Mouse (Mus musculus): ENCODE measurements around the gene Fam171a2. TPM values are rescaled to one million over a fixed set of nuclear protein-coding genes. Genes with fewer than 3 reads are reported as not detected.

Fam171a2 gene
- polyA plus RNA-seq, 1 experiment from 2014 or later, result 2.0 TPM

DNA sequence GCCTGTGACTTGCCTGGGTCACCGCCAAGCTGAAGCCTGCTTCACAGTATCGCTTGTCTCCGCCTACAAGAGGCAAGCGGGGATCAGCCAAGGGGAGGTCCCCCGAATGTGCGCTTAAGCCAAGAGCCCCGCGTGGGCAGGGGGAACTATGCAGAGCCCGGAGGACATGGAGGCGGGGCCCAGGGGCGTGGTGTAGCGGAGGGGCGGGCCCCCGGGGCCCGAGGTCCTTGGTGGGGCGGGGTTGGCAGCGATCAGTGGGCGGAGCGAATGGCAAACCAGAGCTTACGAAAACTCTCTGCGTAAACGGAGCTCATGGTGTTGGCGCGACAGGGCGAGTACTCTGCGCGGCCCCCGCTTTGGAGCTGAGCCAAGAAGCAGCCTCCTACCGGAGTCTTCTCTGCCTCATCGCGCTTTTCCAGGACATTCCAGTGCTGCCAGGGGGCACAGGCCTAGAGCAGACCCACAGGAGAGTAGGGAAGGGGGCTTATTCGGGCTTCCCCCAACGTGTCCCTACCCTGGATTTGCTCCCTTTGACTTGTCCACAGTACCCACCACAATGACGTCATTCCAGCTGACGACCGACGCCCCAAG is 19.7 kb upstream of the Fam171a2 start:
- under 1% methylated on average over 37 of the region's 37 CpGs for WGBS
- ATAC-seq (replicated peaks; ENCODE audit: low FRiP score) (peak; percentile 84), DNase-seq (ENCODE audit: low spot score) (peak; percentile 93)
- Histone ChIP-seq H3K27me3 (replicated peaks; ENCODE audit: control insufficient read depth, insufficient read depth, low read length) (no peaks in the 10 kb centered on the region), H3K36me3 (ENCODE audit: control insufficient read depth, insufficient read depth, low read length) (no peaks in the 10 kb centered on the region), H3K9ac (ENCODE audit: low read depth, low read length) (peak overlapping the region; percentile 67), H3K4me2 (peak overlapping the region; percentile 93), H3K9me3 (ENCODE audit: control insufficient read depth, low read length) (no peaks in the 10 kb centered on the region), H3K27ac (ENCODE audit: low read depth, low read length) (peak overlapping the region; percentile 88; the same call in 1 of the 2 replicates), H3K4me3 (ENCODE audit: low read depth, low read length) (peak overlapping the region; percentile 50), H3K4me1 (replicated peaks; ENCODE audit: control insufficient read depth, insufficient read depth, low read length) (peaks cover 46% of the 10 kb centered on the region)

DNA sequence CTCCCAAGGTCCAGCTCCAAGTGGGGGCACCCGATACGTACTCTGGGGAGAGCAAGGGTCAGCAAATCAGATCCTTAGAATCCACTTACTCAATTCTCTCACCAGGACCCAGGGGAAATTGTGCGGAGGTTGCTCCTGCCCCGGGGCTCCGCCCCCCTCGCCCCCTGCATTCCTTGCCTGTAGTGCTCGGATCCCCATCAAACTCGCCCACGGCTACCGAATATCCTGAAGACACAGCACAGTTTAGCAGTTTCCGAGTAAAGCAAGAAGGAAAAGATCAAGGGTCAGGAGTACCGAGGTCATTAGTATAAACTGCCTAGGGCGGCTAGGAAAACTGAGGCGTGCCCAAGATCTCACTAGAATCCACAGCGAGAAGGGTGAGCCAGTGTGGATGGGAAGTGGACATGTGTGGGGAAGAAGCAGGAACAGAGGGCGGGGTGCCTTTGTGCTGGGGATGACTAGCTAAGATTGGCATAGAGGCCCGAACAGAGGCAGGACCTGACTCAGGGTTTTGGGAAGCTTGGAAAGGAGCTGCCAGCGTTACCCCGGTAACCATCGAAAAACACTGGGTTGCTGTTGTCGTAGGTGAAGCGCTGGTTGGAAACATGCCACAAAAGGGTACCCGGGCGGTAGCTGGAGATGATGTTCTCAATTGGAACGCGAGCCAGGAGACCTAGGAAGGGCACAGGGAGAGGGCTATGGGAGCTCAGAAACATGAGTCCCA is 18.4 kb upstream of the Fam171a2 start:
- WGBS, result 57% methylated on average over 26 of the region's 26 CpGs
- Histone ChIP-seq H3K9me3 (ENCODE audit: control insufficient read depth, low read length) (no peaks in the 10 kb centered on the region), H3K4me2 (peak overlapping the region; percentile 21; the same call in 1 of the 2 replicates), H3K27ac (ENCODE audit: low read depth, low read length) (no peak overlapping the region), H3K36me3 (ENCODE audit: control insufficient read depth, insufficient read depth, low read length) (no peaks in the 10 kb centered on the region), H3K9ac (ENCODE audit: low read depth, low read length) (no peak overlapping the region), H3K4me1 (replicated peaks; ENCODE audit: control insufficient read depth, insufficient read depth, low read length) (peaks cover 49% of the 10 kb centered on the region), H3K27me3 (replicated peaks; ENCODE audit: control insufficient read depth, insufficient read depth, low read length) (no peaks in the 10 kb centered on the region), H3K4me3 (ENCODE audit: low read depth, low read length) (0 out of 2 replicates have a peak overlapping the region, but pooled peaks have one; percentile 6)
- DNase-seq (ENCODE audit: low spot score) (no peak), ATAC-seq (replicated peaks; ENCODE audit: low FRiP score) (no peak)

DNA sequence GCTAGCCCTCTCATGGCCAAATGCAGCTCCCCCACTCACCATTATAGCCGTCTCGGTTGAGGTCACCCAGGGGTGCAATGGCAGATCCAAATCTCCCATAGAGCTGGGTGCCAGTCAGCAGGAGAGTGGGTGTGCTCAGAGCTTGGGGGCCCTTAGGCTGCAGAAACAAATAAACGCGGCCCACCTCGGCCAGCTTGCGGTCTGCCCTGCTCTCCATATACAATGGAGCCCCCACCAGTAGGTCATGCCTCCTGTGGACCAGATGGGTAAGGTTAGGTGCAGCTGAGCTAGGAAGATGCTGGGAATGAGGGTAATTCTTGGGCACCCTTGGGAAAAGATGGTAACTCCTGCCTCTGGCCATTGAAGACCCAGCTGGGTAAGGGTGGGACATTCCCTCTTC is 17.4 kb upstream of the Fam171a2 start:
- Histone ChIP-seq H3K27me3 (replicated peaks; ENCODE audit: control insufficient read depth, insufficient read depth, low read length) (no peaks in the 10 kb centered on the region), H3K4me3 (ENCODE audit: low read depth, low read length) (no peak overlapping the region), H3K4me1 (replicated peaks; ENCODE audit: control insufficient read depth, insufficient read depth, low read length) (peaks cover 52% of the 10 kb centered on the region), H3K4me2 (no peak overlapping the region), H3K9me3 (ENCODE audit: control insufficient read depth, low read length) (no peaks in the 10 kb centered on the region), H3K27ac (ENCODE audit: low read depth, low read length) (no peak overlapping the region), H3K9ac (ENCODE audit: low read depth, low read length) (no peak overlapping the region), H3K36me3 (ENCODE audit: control insufficient read depth, insufficient read depth, low read length) (no peaks in the 10 kb centered on the region)
- no peak for DNase-seq (ENCODE audit: low spot score)
- 93% methylated on average over 6 of the region's 6 CpGs for WGBS
- no peak for ATAC-seq (replicated peaks; ENCODE audit: low FRiP score)

DNA sequence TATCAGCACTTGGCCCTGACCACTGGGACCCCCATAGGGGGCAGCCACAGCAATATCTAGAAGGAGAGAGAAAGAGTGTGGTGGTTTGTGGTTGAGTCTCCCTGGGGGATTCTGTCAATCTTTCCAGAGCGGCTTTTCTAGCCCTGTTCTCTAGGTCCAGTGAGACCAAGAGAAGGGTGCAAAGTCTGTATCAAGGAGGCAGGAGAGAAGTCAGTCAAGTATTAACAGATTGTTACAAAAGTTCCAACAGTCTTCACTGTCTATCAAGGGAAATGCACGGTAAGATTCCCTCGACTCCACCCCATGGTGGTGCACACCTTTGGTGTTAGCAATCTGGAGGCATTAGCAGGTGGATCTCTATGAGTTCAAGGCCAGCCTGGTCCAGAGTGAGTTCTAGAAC is 14.3 kb upstream of the Fam171a2 start:
- Histone ChIP-seq H3K36me3 (ENCODE audit: control insufficient read depth, insufficient read depth, low read length) (no peaks in the 10 kb centered on the region), H3K4me2 (no peak overlapping the region), H3K9ac (ENCODE audit: low read depth, low read length) (no peak overlapping the region), H3K27ac (ENCODE audit: low read depth, low read length) (no peak overlapping the region), H3K4me1 (replicated peaks; ENCODE audit: control insufficient read depth, insufficient read depth, low read length) (peaks cover 28% of the 10 kb centered on the region; the same call in 1 of the 2 replicates), H3K9me3 (ENCODE audit: control insufficient read depth, low read length) (no peaks in the 10 kb centered on the region), H3K4me3 (ENCODE audit: low read depth, low read length) (no peak overlapping the region), H3K27me3 (replicated peaks; ENCODE audit: control insufficient read depth, insufficient read depth, low read length) (peaks cover 3% of the 10 kb centered on the region; the same call in 1 of the 2 replicates)
- no peak for ATAC-seq (replicated peaks; ENCODE audit: low FRiP score)
- DNase-seq (ENCODE audit: low spot score), result no peak
- WGBS, result 57% methylated on average over 3 of the region's 3 CpGs

DNA sequence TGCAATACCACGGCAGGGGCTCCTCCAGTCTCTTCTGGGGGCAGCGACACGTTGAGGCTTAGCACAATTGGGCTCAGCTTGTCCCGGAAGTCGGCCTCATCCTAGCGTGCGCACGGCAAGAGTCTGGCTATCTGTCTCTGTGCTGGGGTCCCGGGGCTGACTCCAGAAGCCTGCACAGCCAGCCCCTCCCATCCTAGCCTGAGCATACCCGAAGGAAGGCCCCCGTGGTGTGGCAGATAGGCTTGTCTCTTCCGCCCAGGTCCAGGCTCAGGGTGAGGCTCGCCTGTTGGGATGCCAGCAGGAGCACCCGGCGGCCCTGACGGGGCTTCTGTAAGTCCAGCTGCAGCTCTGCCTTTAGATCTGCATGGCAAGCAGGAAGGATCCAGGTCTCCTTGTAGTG is 13.1 kb upstream of the Fam171a2 start:
- peak; percentile 80 for ATAC-seq (replicated peaks; ENCODE audit: low FRiP score)
- Histone ChIP-seq H3K36me3 (ENCODE audit: control insufficient read depth, insufficient read depth, low read length) (no peaks in the 10 kb centered on the region), H3K4me1 (replicated peaks; ENCODE audit: control insufficient read depth, insufficient read depth, low read length) (peaks cover 30% of the 10 kb centered on the region), H3K27me3 (replicated peaks; ENCODE audit: control insufficient read depth, insufficient read depth, low read length) (peaks cover 4% of the 10 kb centered on the region; the same call in 1 of the 2 replicates), H3K27ac (ENCODE audit: low read depth, low read length) (no peak overlapping the region), H3K4me2 (peak overlapping the region; percentile 19), H3K9me3 (ENCODE audit: control insufficient read depth, low read length) (no peaks in the 10 kb centered on the region), H3K4me3 (ENCODE audit: low read depth, low read length) (no peak overlapping the region), H3K9ac (ENCODE audit: low read depth, low read length) (no peak overlapping the region; the same call in 1 of the 2 replicates)
- DNase-seq (ENCODE audit: low spot score), result no peak
- whole genome bisulfite sequencing, result 46% methylated on average over 16 of the region's 16 CpGs

DNA sequence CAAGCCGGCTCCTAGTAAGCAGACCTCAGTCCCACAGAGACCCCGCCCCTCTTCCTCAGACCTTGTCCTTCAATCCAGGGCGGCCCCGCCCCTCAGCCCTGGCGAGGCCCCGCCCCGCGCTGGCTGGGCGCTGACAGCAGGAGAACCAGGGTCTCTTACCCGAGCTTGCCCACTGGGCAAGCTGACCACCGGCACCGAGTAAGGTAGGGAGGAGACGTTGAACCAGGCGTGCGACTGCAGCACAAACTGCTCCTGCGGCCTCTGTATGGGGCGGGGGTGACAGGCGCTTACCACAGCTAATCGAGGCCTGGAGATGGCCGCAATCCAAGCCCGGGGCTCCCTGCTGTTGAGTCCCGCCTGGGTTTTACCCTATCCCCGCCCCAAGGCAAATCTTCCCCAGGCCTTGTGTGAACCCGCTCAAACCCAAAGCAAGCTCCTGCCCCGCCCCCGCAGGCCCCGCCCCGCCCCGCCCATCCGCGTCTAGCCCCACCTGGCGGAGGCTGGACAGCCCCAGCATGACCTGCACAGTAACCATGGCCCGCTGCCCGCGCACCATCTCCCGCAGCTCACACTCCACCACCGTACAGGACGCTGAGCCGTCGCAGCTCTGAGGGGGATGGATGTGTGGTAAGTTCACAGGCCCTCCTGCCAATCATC is 8.4 kb upstream of the Fam171a2 start:
- Histone ChIP-seq H3K9me3 (ENCODE audit: control insufficient read depth, low read length) (no peaks in the 10 kb centered on the region), H3K27me3 (replicated peaks; ENCODE audit: control insufficient read depth, insufficient read depth, low read length) (peaks cover 4% of the 10 kb centered on the region; the same call in 1 of the 2 replicates), H3K27ac (ENCODE audit: low read depth, low read length) (peak overlapping the region; percentile 43), H3K4me1 (replicated peaks; ENCODE audit: control insufficient read depth, insufficient read depth, low read length) (peaks cover 30% of the 10 kb centered on the region), H3K4me3 (ENCODE audit: low read depth, low read length) (peak overlapping the region; percentile 57), H3K4me2 (peak overlapping the region; percentile 89), H3K9ac (ENCODE audit: low read depth, low read length) (0 out of 2 replicates have a peak overlapping the region, but pooled peaks have one; percentile 26), H3K36me3 (ENCODE audit: control insufficient read depth, insufficient read depth, low read length) (no peaks in the 10 kb centered on the region)
- WGBS, result 11% methylated on average over 40 of the region's 40 CpGs
- ATAC-seq (replicated peaks; ENCODE audit: low FRiP score) (peak; percentile 73), DNase-seq (ENCODE audit: low spot score) (peak; percentile 84)

DNA sequence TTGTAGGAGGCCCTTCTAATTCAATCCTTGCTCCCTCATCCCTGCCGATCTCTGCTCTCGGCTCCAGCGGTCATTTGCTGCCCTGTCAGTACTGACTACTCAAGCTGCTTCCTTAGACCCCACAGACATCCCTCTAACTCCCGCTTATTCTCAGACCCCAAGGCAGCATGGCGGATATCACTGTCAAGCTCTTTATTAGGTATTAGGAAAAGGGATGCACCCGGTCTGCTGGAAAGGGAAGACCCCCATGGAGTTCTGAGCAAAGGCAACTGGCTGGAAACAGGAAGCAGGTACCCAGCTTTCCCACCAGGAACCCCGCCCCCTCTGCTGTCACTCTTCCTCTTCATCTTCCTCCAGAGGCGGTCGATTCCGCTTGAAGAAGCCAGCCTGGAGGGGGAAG is 5.6 kb upstream of the Fam171a2 start:
- WGBS, result 35% methylated on average over 10 of the region's 10 CpGs
- Histone ChIP-seq H3K27ac (ENCODE audit: low read depth, low read length) (no peak overlapping the region), H3K4me1 (replicated peaks; ENCODE audit: control insufficient read depth, insufficient read depth, low read length) (peaks cover 24% of the 10 kb centered on the region), H3K4me3 (ENCODE audit: low read depth, low read length) (no peak overlapping the region), H3K4me2 (no peak overlapping the region), H3K9ac (ENCODE audit: low read depth, low read length) (no peak overlapping the region), H3K9me3 (ENCODE audit: control insufficient read depth, low read length) (no peaks in the 10 kb centered on the region), H3K36me3 (ENCODE audit: control insufficient read depth, insufficient read depth, low read length) (no peaks in the 10 kb centered on the region), H3K27me3 (replicated peaks; ENCODE audit: control insufficient read depth, insufficient read depth, low read length) (peaks cover 19% of the 10 kb centered on the region)
- DNase-seq (ENCODE audit: low spot score) (no peak), ATAC-seq (replicated peaks; ENCODE audit: low FRiP score) (no peak)

DNA sequence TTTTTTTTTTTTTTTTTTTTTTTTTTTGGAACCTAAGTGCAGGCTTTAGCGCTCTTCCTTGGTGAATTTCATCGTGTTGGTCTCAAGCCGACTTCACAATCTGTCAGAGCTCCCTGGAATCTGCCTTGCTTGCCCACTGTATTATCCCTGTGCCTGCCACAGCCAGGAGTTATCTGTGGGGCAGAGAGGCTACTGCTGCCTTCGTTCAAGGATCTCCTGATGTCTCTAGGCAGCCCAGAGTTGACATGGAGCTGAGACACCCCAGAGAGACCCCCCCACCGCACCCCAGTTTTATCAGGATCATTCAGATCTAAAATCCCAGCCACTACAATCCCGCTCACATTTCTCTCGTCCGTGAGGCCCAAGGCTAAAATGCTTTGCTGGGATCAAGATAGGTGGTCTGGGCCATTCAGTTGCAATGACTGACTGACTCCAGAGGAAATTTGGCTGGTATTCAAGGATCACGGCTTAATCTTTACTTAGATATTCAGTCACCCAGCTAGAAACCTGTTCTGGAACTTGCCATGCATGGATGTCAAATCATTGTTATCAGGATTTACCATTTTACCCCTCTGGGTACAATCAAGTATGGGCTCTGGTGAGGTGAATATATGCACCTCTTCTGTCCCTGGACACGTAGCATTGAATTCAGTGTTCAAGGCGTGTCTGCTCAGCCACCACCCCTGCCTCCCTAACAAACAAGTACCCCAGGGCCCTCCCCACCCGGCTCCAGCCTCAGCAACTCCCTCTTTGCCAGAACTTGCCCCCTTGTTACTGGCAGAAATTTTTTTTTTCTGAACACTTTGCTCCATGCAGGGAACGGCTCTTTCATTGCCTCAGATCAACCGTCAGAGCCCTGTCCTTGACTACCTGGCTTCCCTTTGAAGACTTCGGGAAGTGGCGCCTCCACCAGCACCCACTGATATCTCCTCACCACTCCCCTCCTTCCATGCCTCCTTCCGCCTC is 1.8 kb upstream of the Fam171a2 start:
- H3K9ac ChIP-seq (ENCODE audit: low read depth, low read length), result no peak overlapping the region
- no peak overlapping the region for H3K27ac ChIP-seq (ENCODE audit: low read depth, low read length)
- H3K4me3 ChIP-seq (ENCODE audit: low read depth, low read length), result no peak overlapping the region
- ATAC-seq (replicated peaks; ENCODE audit: low FRiP score) (no peak), DNase-seq (ENCODE audit: low spot score) (no peak)
- WGBS, result 51% methylated on average over 17 of the region's 17 CpGs
- no peak overlapping the region for H3K4me2 ChIP-seq
- H3K27me3 ChIP-seq (replicated peaks; ENCODE audit: control insufficient read depth, insufficient read depth, low read length), result peaks cover 39% of the 10 kb centered on the region
- H3K9me3 ChIP-seq (ENCODE audit: control insufficient read depth, low read length), result no peaks in the 10 kb centered on the region
- H3K36me3 ChIP-seq (ENCODE audit: control insufficient read depth, insufficient read depth, low read length), result no peaks in the 10 kb centered on the region
- peaks cover 32% of the 10 kb centered on the region for H3K4me1 ChIP-seq (replicated peaks; ENCODE audit: control insufficient read depth, insufficient read depth, low read length)

Data from liver, embryonic 11.5 days (tissue).